Mouse (Mus musculus) liver, postnatal 0 days (tissue): ENCODE measurements at regions not wholly inside any gene's neighbourhood (a gene's known extent, or its start where the extent isn't known, plus 50 kb on each side); places are given as distances from the start of the nearest gene placed in this dataset.

Experiments
- ATAC-seq: fragments of 200-750 bp; cut with Nextera tagmentation; 2 replicates; pipeline ENCODE4 v1.8.0; 2017; ENCODE audit warnings: mild to moderate bottlenecking, moderate library complexity
- DNase-seq: peaks from one replicate; pipeline ENCODE4 v3.0.0-alpha.2; 2016
- H3K27ac ChIP-seq: fragments of 300-500 bp; sonication (generic); 2 replicates; pipeline ENCODE4 v1.5.1; 2014; ENCODE audit warnings: antibody characterized with exemption, moderate library complexity, mild to moderate bottlenecking, low read depth
- H3K27me3 ChIP-seq: fragments of 300-500 bp; sonication (generic); 2 replicates; pipeline ENCODE4 v1.6.1; 2014; ENCODE audit warnings: low read length, control low read depth, mixed read lengths; ENCODE audit not compliant: insufficient read depth
- H3K36me3 ChIP-seq: fragments of 300-500 bp; sonication (generic); replicated peaks from 2 replicates; pipeline ENCODE4 v1.6.1; 2014; ENCODE audit warnings: mild to moderate bottlenecking, control low read depth, low read length, moderate library complexity, mixed read lengths; ENCODE audit not compliant: insufficient read depth
- H3K4me1 ChIP-seq: fragments of 300-500 bp; sonication (generic); 2 replicates; pipeline ENCODE4 v1.6.1; 2014; ENCODE audit warnings: antibody characterized with exemption, mild to moderate bottlenecking, control low read depth; ENCODE audit not compliant: insufficient read depth
- H3K4me2 ChIP-seq: fragments of 300-500 bp; sonication (generic); 2 replicates; pipeline ENCODE4 v1.6.1; 2014; ENCODE audit warnings: low read depth, mild to moderate bottlenecking, low read length, moderate library complexity, mixed read lengths
- H3K4me3 ChIP-seq: fragments of 300-500 bp; sonication (generic); 2 replicates; pipeline ENCODE4 v1.5.1; 2014; ENCODE audit warnings: low read depth, low read length
- H3K9ac ChIP-seq: fragments of 300-500 bp; sonication (generic); replicated peaks from 2 replicates; pipeline ENCODE4 v1.6.1; 2014; ENCODE audit warnings: mild to moderate bottlenecking, moderate library complexity
- H3K9me3 ChIP-seq: fragments of 300-500 bp; sonication (generic); 2 replicates; pipeline ENCODE4 v1.6.1; 2016; ENCODE audit warnings: mild to moderate bottlenecking, control low read depth, low read length, mixed read lengths
- CTCF ChIP-seq: sonication (generic); IDR thresholded peaks from 2 replicates; pipeline ENCODE4 v1.5.1; 2016; ENCODE audit warnings: antibody characterized with exemption, low read depth
- EP300 ChIP-seq: IDR thresholded peaks from 2 replicates; pipeline ENCODE4 v1.6.1; 2016; ENCODE audit warnings: antibody characterized with exemption, low read depth, mild to moderate bottlenecking
- WGBS: fragments of 180-500 bp; shearing (Covaris S2); extraction: QIAGEN DNeasy Blood & Tissue Kit; methylation state at CpG from one replicate; pipeline ENCODE4 v1.1.7; 2014; ENCODE audit not compliant: insufficient replicate concordance; 5-methylcytosine and 5-hydroxymethylcytosine counted together

GRCm38 (mm10) chr13:72714793-72715192 lies 86.2 kb downstream of the Irx2 start:
- ATAC-seq = no peak

GRCm38 (mm10) chr13:72715959-72716680 lies 87.5 kb downstream of the Irx2 start:
- TF ChIP-seq CTCF = no peak
- no peak for TF ChIP-seq EP300
- H3K27me3 ChIP-seq = no peaks in the 10 kb centered on the region
- no peak overlapping the region for H3K27ac ChIP-seq
- DNase-seq (no peak), ATAC-seq (no peak)
- H3K4me1 ChIP-seq = no peaks in the 10 kb centered on the region
- H3K36me3 ChIP-seq = no peaks in the 10 kb centered on the region
- H3K9me3 ChIP-seq = no peaks in the 10 kb centered on the region
- no peak overlapping the region for H3K9ac ChIP-seq
- H3K4me3 ChIP-seq = no peak overlapping the region
- no peak overlapping the region for H3K4me2 ChIP-seq
- 46% methylated on average over 6 of the region's 6 CpGs for WGBS

More at GRCm38 (mm10) chr13:72714793-72715192, 86.2 kb downstream of the Irx2 start:
- Histone ChIP-seq H3K9ac (no peak overlapping the region), H3K27me3 (no peaks in the 10 kb centered on the region), H3K4me1 (no peaks in the 10 kb centered on the region), H3K4me3 (no peak overlapping the region), H3K4me2 (no peak overlapping the region), H3K9me3 (no peaks in the 10 kb centered on the region), H3K36me3 (no peaks in the 10 kb centered on the region), H3K27ac (no peak overlapping the region)
- DNase-seq = no peak
- WGBS = 37% methylated on average over 7 of the region's 7 CpGs
- TF ChIP-seq EP300 (no peak), CTCF (no peak)

- TF ChIP-seq EP300 = no peak
- no peak for TF ChIP-seq CTCF
- 70% methylated on average over 9 of the region's 9 CpGs for WGBS
- ATAC-seq = no peak
- Histone ChIP-seq H3K4me3 (no peak overlapping the region), H3K36me3 (no peaks in the 10 kb centered on the region), H3K27me3 (no peaks in the 10 kb centered on the region), H3K4me2 (no peak overlapping the region), H3K4me1 (no peaks in the 10 kb centered on the region), H3K27ac (no peak overlapping the region), H3K9me3 (no peaks in the 10 kb centered on the region), H3K9ac (no peak overlapping the region)
- DNase-seq = no peak
Observed at GRCm38 (mm10) chr13:72727126-72727525, 98.5 kb downstream of the Irx2 start.

- Histone ChIP-seq H3K4me2 (no peak overlapping the region), H3K4me1 (no peaks in the 10 kb centered on the region), H3K27me3 (no peaks in the 10 kb centered on the region), H3K36me3 (no peaks in the 10 kb centered on the region), H3K9ac (no peak overlapping the region), H3K4me3 (no peak overlapping the region), H3K9me3 (no peaks in the 10 kb centered on the region), H3K27ac (no peak overlapping the region)
- DNase-seq (no peak), ATAC-seq (no peak)
- TF ChIP-seq CTCF (no peak), EP300 (no peak)
- WGBS = 75% methylated on average over 8 of the region's 8 CpGs
Observed at GRCm38 (mm10) chr13:72735916-72736315, 107.3 kb downstream of the Irx2 start.

- Histone ChIP-seq H3K9ac (no peak overlapping the region), H3K4me3 (no peak overlapping the region), H3K27me3 (no peaks in the 10 kb centered on the region), H3K27ac (no peak overlapping the region), H3K9me3 (no peaks in the 10 kb centered on the region), H3K4me2 (no peak overlapping the region), H3K4me1 (no peaks in the 10 kb centered on the region), H3K36me3 (no peaks in the 10 kb centered on the region)
- DNase-seq = no peak
- no peak for ATAC-seq
- TF ChIP-seq CTCF (no peak), EP300 (no peak)
- 68% methylated on average over 8 of the region's 8 CpGs for WGBS
Observed at GRCm38 (mm10) chr13:72736992-72737391, 108.4 kb downstream of the Irx2 start.

DNA sequence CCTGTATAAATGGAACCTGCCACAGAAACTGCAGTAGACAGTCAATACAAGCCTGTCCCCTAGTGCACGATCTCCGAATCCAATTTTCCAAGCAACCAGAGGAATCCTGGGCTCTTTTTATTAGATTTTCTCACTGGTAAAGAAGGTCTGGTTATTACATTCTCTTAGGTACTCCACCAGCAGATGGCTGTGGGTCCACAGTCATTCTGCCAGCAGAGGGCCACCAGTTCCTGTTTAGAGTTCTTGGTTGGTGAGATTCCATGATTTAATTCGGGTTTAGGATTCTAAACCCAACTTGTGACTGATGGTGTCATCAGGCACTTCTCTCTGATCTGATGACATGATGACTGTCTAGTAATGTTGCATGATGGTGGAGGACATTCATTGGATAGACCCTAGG lies 118.6 kb downstream of the Irx2 start:
- no peak overlapping the region for H3K9ac ChIP-seq
- no peak for TF ChIP-seq CTCF
- TF ChIP-seq EP300 = no peak
- DNase-seq (no peak), ATAC-seq (no peak)
- H3K4me2 ChIP-seq = no peak overlapping the region
- H3K9me3 ChIP-seq = no peaks in the 10 kb centered on the region
- no peaks in the 10 kb centered on the region for H3K4me1 ChIP-seq
- no peaks in the 10 kb centered on the region for H3K27me3 ChIP-seq
- H3K36me3 ChIP-seq = no peaks in the 10 kb centered on the region
- H3K27ac ChIP-seq = no peak overlapping the region
- 66% methylated on average over 3 of the region's 3 CpGs for WGBS
- H3K4me3 ChIP-seq = no peak overlapping the region

DNA sequence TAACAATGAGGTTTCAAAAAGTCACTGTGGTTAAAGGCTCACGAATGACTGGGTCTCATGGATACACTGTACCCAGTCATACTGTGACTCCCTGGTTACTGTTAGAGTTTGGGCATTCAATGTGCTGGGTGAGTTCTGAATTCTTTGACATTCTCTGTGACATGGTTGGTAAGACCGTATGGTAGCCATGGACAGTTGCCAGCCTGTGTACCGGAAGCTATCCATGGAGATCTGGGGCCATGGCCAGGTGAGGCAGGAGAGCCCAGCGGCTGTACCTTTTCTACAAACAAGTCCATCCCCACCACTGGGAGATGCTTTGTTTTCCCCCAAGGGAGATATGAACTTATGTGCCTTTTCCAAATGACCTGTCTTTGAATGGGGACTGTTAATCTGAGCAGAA lies 126.4 kb downstream of the Irx2 start:
- H3K4me1 ChIP-seq = no peaks in the 10 kb centered on the region
- H3K4me2 ChIP-seq = no peak overlapping the region
- DNase-seq = no peak
- no peaks in the 10 kb centered on the region for H3K9me3 ChIP-seq
- no peaks in the 10 kb centered on the region for H3K36me3 ChIP-seq
- no peak overlapping the region for H3K27ac ChIP-seq
- WGBS = 70% methylated on average over 4 of the region's 4 CpGs
- no peaks in the 10 kb centered on the region for H3K27me3 ChIP-seq
- no peak for TF ChIP-seq CTCF
- no peak overlapping the region for H3K4me3 ChIP-seq
- no peak for ATAC-seq
- H3K9ac ChIP-seq = no peak overlapping the region
